Mouse (Mus musculus) CD8-positive naive resting alpha-beta T cell, adult 2 months (primary cell): ENCODE results near the gene Ugt1a8.

Experiments
- DNase-seq, 2 experiments: peaks; one replicate each; pipeline ENCODE4 v3.0.0; 2022; ENCODE audit warnings: low read depth in 2 of 2, low spot score in 2 of 2

Ugt1a8 gene

GRCm38 (mm10) chr1:88258361-88258760 lies 170.7 kb downstream of the Ugt1a8 start:
- no peak for DNase-seq

GRCm38 (mm10) chr1:88258881-88259642 lies 171.4 kb downstream of the Ugt1a8 start:
- DNase-seq = no peak

- DNase-seq = no peak
Measured at GRCm38 (mm10) chr1:88259643-88260024, 172.0 kb downstream of the Ugt1a8 start.

GRCm38 (mm10) chr1:88260114-88260513 lies 172.5 kb downstream of the Ugt1a8 start:
- DNase-seq = no peak

- no peak for DNase-seq
Measured at GRCm38 (mm10) chr1:88260604-88261377, 173.2 kb downstream of the Ugt1a8 start.

GRCm38 (mm10) chr1:88261706-88262105 lies 174.1 kb downstream of the Ugt1a8 start:
- no peak for DNase-seq

- DNase-seq = no peak
Measured at GRCm38 (mm10) chr1:88262255-88262654, 174.6 kb downstream of the Ugt1a8 start.

GRCm38 (mm10) chr1:88262961-88263360 lies 175.3 kb downstream of the Ugt1a8 start:
- DNase-seq = no peak

GRCm38 (mm10) chr1:88263778-88264177 lies 176.2 kb downstream of the Ugt1a8 start:
- no peak for DNase-seq

- DNase-seq = no peak
Measured at GRCm38 (mm10) chr1:88264237-88264868, 176.7 kb downstream of the Ugt1a8 start.

GRCm38 (mm10) chr1:88264869-88265240 lies 177.2 kb downstream of the Ugt1a8 start:
- DNase-seq = no peak

GRCm38 (mm10) chr1:88266123-88266522 lies 178.5 kb downstream of the Ugt1a8 start:
- no peak for DNase-seq

GRCm38 (mm10) chr1:88267489-88267888 lies 179.9 kb downstream of the Ugt1a8 start:
- DNase-seq = no peak

GRCm38 (mm10) chr1:88268070-88268469 lies 180.5 kb downstream of the Ugt1a8 start:
- DNase-seq = no peak
